Mouse (Mus musculus) ES-Bruce4 (cell line): Measurements from ENCODE around the gene Dlgap4. TPM values are rescaled to one million over a fixed set of nuclear protein-coding genes. Genes with fewer than 3 reads are reported as not detected.

Source experiments
- H3K27ac ChIP-seq: 2 replicates; pipeline ENCODE4 v1.5.1; 2012; ENCODE audit warnings: low read length, inconsistent platforms; ENCODE audit not compliant: insufficient read depth
- H3K27me3 ChIP-seq: 2 replicates; pipeline ENCODE4 v1.6.1; 2012; ENCODE audit warnings: mild to moderate bottlenecking, low read length, inconsistent platforms; ENCODE audit not compliant: control insufficient read depth, poor library complexity, insufficient read depth, severe bottlenecking
- H3K36me3 ChIP-seq: 2 replicates; pipeline ENCODE4 v1.6.1; 2012; ENCODE audit warnings: inconsistent platforms, mild to moderate bottlenecking, low read length, moderate library complexity; ENCODE audit not compliant: control insufficient read depth, poor library complexity, insufficient read depth, severe bottlenecking
- H3K4me1 ChIP-seq: one replicate; pipeline ENCODE4 v1.8.1; 2011; ENCODE audit warnings: low read length; ENCODE audit not compliant: control insufficient read depth, insufficient read depth
- H3K4me3 ChIP-seq: 2 replicates; pipeline ENCODE4 v1.5.1; 2011; ENCODE audit warnings: low read depth, mild to moderate bottlenecking, low read length
- H3K9ac ChIP-seq: 2 replicates; pipeline ENCODE4 v1.6.1; 2012; ENCODE audit warnings: low read depth, mild to moderate bottlenecking, inconsistent platforms; ENCODE audit not compliant: poor library complexity, severe bottlenecking
- H3K9me3 ChIP-seq: replicated peaks from 2 replicates; pipeline ENCODE4 v1.6.1; 2012; ENCODE audit warnings: mild to moderate bottlenecking, low read length, inconsistent platforms; ENCODE audit not compliant: control insufficient read depth, poor library complexity, insufficient read depth, severe bottlenecking
- CTCF ChIP-seq: IDR thresholded peaks from one replicate; pipeline ENCODE4 v1.8.1; 2011; ENCODE audit warnings: low read depth, low read length
- EP300 ChIP-seq: IDR thresholded peaks from 2 replicates; pipeline ENCODE4 v1.6.1; 2011; ENCODE audit warnings: low read depth, low read length; ENCODE audit not compliant: insufficient read depth
- POLR2A ChIP-seq: IDR thresholded peaks from one replicate; pipeline ENCODE4 v1.8.1; 2011; ENCODE audit warnings: low read length; ENCODE audit not compliant: insufficient read depth
- polyA plus RNA-seq: library from polyadenylated mRNA; stranded (reverse); fragments of >200 nt; gene quantifications from 2 replicates; pipeline ENCODE4 v1.2.4, GENCODE M21; 2011; ENCODE audit warnings: low read depth; ENCODE audit not compliant: missing spikeins, insufficient read depth, insufficient read length

Gene Dlgap4
- polyA plus RNA-seq, 1 experiment: 60.6 TPM

- 0 out of 2 replicates have a peak, but pooled peaks cover 4% of the 10 kb centered on the region for H3K9me3 ChIP-seq
- H3K4me3 ChIP-seq: no peak overlapping the region
- TF ChIP-seq POLR2A (no peak), EP300 (no peak), CTCF (peak; percentile 26)
- no peak overlapping the region for H3K9ac ChIP-seq
- no peaks in the 10 kb centered on the region for H3K36me3 ChIP-seq
- H3K27me3 ChIP-seq: no peaks in the 10 kb centered on the region
- no peak overlapping the region for H3K27ac ChIP-seq
- H3K4me1 ChIP-seq: peaks cover 2% of the 10 kb centered on the region
Measured at GRCm38 (mm10) chr2:156630288-156630687, 16.8 kb downstream of the Dlgap4 start.

GRCm38 (mm10) chr2:156632721-156633120 is 19.2 kb downstream of the Dlgap4 start:
- H3K27ac ChIP-seq: no peak overlapping the region
- no peaks in the 10 kb centered on the region for H3K36me3 ChIP-seq
- H3K4me1 ChIP-seq: no peaks in the 10 kb centered on the region
- no peak overlapping the region for H3K4me3 ChIP-seq
- 0 out of 2 replicates have a peak, but pooled peaks cover 4% of the 10 kb centered on the region for H3K9me3 ChIP-seq
- H3K27me3 ChIP-seq: no peaks in the 10 kb centered on the region
- no peak overlapping the region for H3K9ac ChIP-seq
- TF ChIP-seq CTCF: no peak
- no peak for TF ChIP-seq POLR2A
- TF ChIP-seq EP300: no peak

- Histone ChIP-seq H3K36me3 (no peaks in the 10 kb centered on the region), H3K27ac (no peak overlapping the region), H3K4me1 (no peaks in the 10 kb centered on the region), H3K9me3 (0 out of 2 replicates have a peak, but pooled peaks cover 4% of the 10 kb centered on the region), H3K9ac (no peak overlapping the region), H3K27me3 (no peaks in the 10 kb centered on the region), H3K4me3 (no peak overlapping the region)
- TF ChIP-seq CTCF (no peak), POLR2A (no peak), EP300 (no peak)
Measured at GRCm38 (mm10) chr2:156635091-156635490, 21.6 kb downstream of the Dlgap4 start.

GRCm38 (mm10) chr2:156641141-156641540 is 27.6 kb downstream of the Dlgap4 start:
- no peak overlapping the region for H3K9ac ChIP-seq
- no peak overlapping the region for H3K4me3 ChIP-seq
- no peaks in the 10 kb centered on the region for H3K36me3 ChIP-seq
- peaks cover 13% of the 10 kb centered on the region for H3K4me1 ChIP-seq
- H3K27me3 ChIP-seq: no peaks in the 10 kb centered on the region
- TF ChIP-seq POLR2A (no peak), EP300 (0 out of 2 replicates have a peak, but pooled peaks have one; percentile 17)
- H3K9me3 ChIP-seq: no peaks in the 10 kb centered on the region
- H3K27ac ChIP-seq: peak overlapping the region; percentile 92

GRCm38 (mm10) chr2:156642931-156643330 is 29.4 kb downstream of the Dlgap4 start:
- Histone ChIP-seq H3K9ac (no peak overlapping the region), H3K9me3 (no peaks in the 10 kb centered on the region), H3K27ac (peak overlapping the region; percentile 92), H3K4me3 (no peak overlapping the region), H3K36me3 (no peaks in the 10 kb centered on the region), H3K4me1 (peaks cover 15% of the 10 kb centered on the region), H3K27me3 (no peaks in the 10 kb centered on the region)
- TF ChIP-seq EP300: peak; percentile 64; the same call in 1 of the 2 replicates
- no peak for TF ChIP-seq POLR2A

GRCm38 (mm10) chr2:156643406-156643805 is 29.9 kb downstream of the Dlgap4 start:
- Histone ChIP-seq H3K9ac (no peak overlapping the region), H3K4me3 (peak overlapping the region; percentile 8; the same call in 1 of the 2 replicates), H3K9me3 (no peaks in the 10 kb centered on the region), H3K36me3 (no peaks in the 10 kb centered on the region), H3K27ac (peak overlapping the region; percentile 90), H3K27me3 (no peaks in the 10 kb centered on the region), H3K4me1 (peaks cover 15% of the 10 kb centered on the region)
- no peak for TF ChIP-seq CTCF
- peak; percentile 35; the same call in 1 of the 2 replicates for TF ChIP-seq EP300
- TF ChIP-seq POLR2A: no peak
